Mouse (Mus musculus): ENCODE data around the gene Pard3b. TPM values are rescaled to one million over a fixed set of nuclear protein-coding genes. Genes with fewer than 3 reads are reported as not detected.

Pard3b gene
- total RNA-seq, 2 experiments from 2014 or later = 0.38 TPM; not detected in 1

GRCm38 (mm10) chr1:61903271-61904007 lies 264.8 kb downstream of the Pard3b start:
- ATAC-seq (replicated peaks; ENCODE audit: low FRiP score, poor library complexity, severe bottlenecking) = no peak

GRCm38 (mm10) chr1:61904036-61904435 lies 265.4 kb downstream of the Pard3b start:
- no peak for ATAC-seq (replicated peaks; ENCODE audit: low FRiP score, poor library complexity, severe bottlenecking)

- ATAC-seq (replicated peaks; ENCODE audit: low FRiP score, poor library complexity, severe bottlenecking) = no peak
Observed at GRCm38 (mm10) chr1:61912931-61913330, 274.3 kb downstream of the Pard3b start.

- no peak for ATAC-seq (replicated peaks; ENCODE audit: low FRiP score, poor library complexity, severe bottlenecking)
Observed at GRCm38 (mm10) chr1:61924958-61925357, 286.3 kb downstream of the Pard3b start.

- ATAC-seq (replicated peaks; ENCODE audit: low FRiP score, poor library complexity, severe bottlenecking) = no peak
Observed at GRCm38 (mm10) chr1:61925541-61925940, 286.9 kb downstream of the Pard3b start.

GRCm38 (mm10) chr1:61928131-61928761 lies 289.6 kb downstream of the Pard3b start:
- no peak for ATAC-seq (replicated peaks; ENCODE audit: low FRiP score, poor library complexity, severe bottlenecking)

GRCm38 (mm10) chr1:61933574-61933973 lies 294.9 kb downstream of the Pard3b start:
- ATAC-seq (replicated peaks; ENCODE audit: low FRiP score, poor library complexity, severe bottlenecking) = no peak

- ATAC-seq (replicated peaks; ENCODE audit: low FRiP score, poor library complexity, severe bottlenecking) = no peak
Observed at GRCm38 (mm10) chr1:61934760-61935159, 296.1 kb downstream of the Pard3b start.

- no peak for ATAC-seq (replicated peaks; ENCODE audit: low FRiP score, poor library complexity, severe bottlenecking)
Observed at GRCm38 (mm10) chr1:61939882-61940281, 301.3 kb downstream of the Pard3b start.

- no peak for ATAC-seq (replicated peaks; ENCODE audit: low FRiP score, poor library complexity, severe bottlenecking)
Observed at GRCm38 (mm10) chr1:61961533-61961932, 322.9 kb downstream of the Pard3b start.

GRCm38 (mm10) chr1:61962571-61962970 lies 323.9 kb downstream of the Pard3b start:
- ATAC-seq (replicated peaks; ENCODE audit: low FRiP score, poor library complexity, severe bottlenecking) = no peak

- ATAC-seq (replicated peaks; ENCODE audit: low FRiP score, poor library complexity, severe bottlenecking) = no peak
Observed at GRCm38 (mm10) chr1:61967124-61967523, 328.5 kb downstream of the Pard3b start.

GRCm38 (mm10) chr1:61967807-61968206 lies 329.2 kb downstream of the Pard3b start:
- ATAC-seq (replicated peaks; ENCODE audit: low FRiP score, poor library complexity, severe bottlenecking) = no peak

- no peak for ATAC-seq (replicated peaks; ENCODE audit: low FRiP score, poor library complexity, severe bottlenecking)
Observed at GRCm38 (mm10) chr1:61997711-61998110, 359.1 kb downstream of the Pard3b start.

- no peak for ATAC-seq (replicated peaks; ENCODE audit: low FRiP score, poor library complexity, severe bottlenecking)
Observed at GRCm38 (mm10) chr1:62008811-62009210, 370.2 kb downstream of the Pard3b start.

GRCm38 (mm10) chr1:62011712-62012111 lies 373.1 kb downstream of the Pard3b start:
- no peak for ATAC-seq (replicated peaks; ENCODE audit: low FRiP score, poor library complexity, severe bottlenecking)

GRCm38 (mm10) chr1:62016536-62017300 lies 378.1 kb downstream of the Pard3b start:
- ATAC-seq (replicated peaks; ENCODE audit: low FRiP score, poor library complexity, severe bottlenecking) = no peak

- ATAC-seq (replicated peaks; ENCODE audit: low FRiP score, poor library complexity, severe bottlenecking) = no peak
Observed at GRCm38 (mm10) chr1:62018276-62018675, 379.7 kb downstream of the Pard3b start.

GRCm38 (mm10) chr1:62019743-62020142 lies 381.1 kb downstream of the Pard3b start:
- no peak for ATAC-seq (replicated peaks; ENCODE audit: low FRiP score, poor library complexity, severe bottlenecking)

GRCm38 (mm10) chr1:62041718-62042117 lies 403.1 kb downstream of the Pard3b start:
- no peak for ATAC-seq (replicated peaks; ENCODE audit: low FRiP score, poor library complexity, severe bottlenecking)

- ATAC-seq (replicated peaks; ENCODE audit: low FRiP score, poor library complexity, severe bottlenecking) = no peak
Observed at GRCm38 (mm10) chr1:62048592-62048991, 410.0 kb downstream of the Pard3b start.

Measured in erythroblast, adult 5-6 weeks (primary cell).